Mouse (Mus musculus) liver, postnatal 0 days (tissue): ENCODE measurements around the gene G6pc3. TPM values are rescaled to one million over a fixed set of nuclear protein-coding genes. Genes with fewer than 3 reads are reported as not detected.
A peak's percentile ranks its signal among the peaks of the same experiment; 100 is the strongest.

ENCODE experiments used
- ATAC-seq: fragments of 200-750 bp; cut with Nextera tagmentation; 2 replicates; pipeline ENCODE4 v1.8.0; 2017; ENCODE audit warnings: mild to moderate bottlenecking, moderate library complexity
- DNase-seq: peaks from one replicate; pipeline ENCODE4 v3.0.0-alpha.2; 2016
- H3K27ac ChIP-seq: fragments of 300-500 bp; sonication (generic); 2 replicates; pipeline ENCODE4 v1.5.1; 2014; ENCODE audit warnings: antibody characterized with exemption, moderate library complexity, mild to moderate bottlenecking, low read depth
- H3K27me3 ChIP-seq: fragments of 300-500 bp; sonication (generic); 2 replicates; pipeline ENCODE4 v1.6.1; 2014; ENCODE audit warnings: low read length, control low read depth, mixed read lengths; ENCODE audit not compliant: insufficient read depth
- H3K36me3 ChIP-seq: fragments of 300-500 bp; sonication (generic); replicated peaks from 2 replicates; pipeline ENCODE4 v1.6.1; 2014; ENCODE audit warnings: mild to moderate bottlenecking, control low read depth, low read length, moderate library complexity, mixed read lengths; ENCODE audit not compliant: insufficient read depth
- H3K4me1 ChIP-seq: fragments of 300-500 bp; sonication (generic); 2 replicates; pipeline ENCODE4 v1.6.1; 2014; ENCODE audit warnings: antibody characterized with exemption, mild to moderate bottlenecking, control low read depth; ENCODE audit not compliant: insufficient read depth
- H3K4me2 ChIP-seq: fragments of 300-500 bp; sonication (generic); 2 replicates; pipeline ENCODE4 v1.6.1; 2014; ENCODE audit warnings: low read depth, mild to moderate bottlenecking, low read length, moderate library complexity, mixed read lengths
- H3K4me3 ChIP-seq: fragments of 300-500 bp; sonication (generic); 2 replicates; pipeline ENCODE4 v1.5.1; 2014; ENCODE audit warnings: low read depth, low read length
- H3K9ac ChIP-seq: fragments of 300-500 bp; sonication (generic); replicated peaks from 2 replicates; pipeline ENCODE4 v1.6.1; 2014; ENCODE audit warnings: mild to moderate bottlenecking, moderate library complexity
- H3K9me3 ChIP-seq: fragments of 300-500 bp; sonication (generic); 2 replicates; pipeline ENCODE4 v1.6.1; 2016; ENCODE audit warnings: mild to moderate bottlenecking, control low read depth, low read length, mixed read lengths
- CTCF ChIP-seq: sonication (generic); IDR thresholded peaks from 2 replicates; pipeline ENCODE4 v1.5.1; 2016; ENCODE audit warnings: antibody characterized with exemption, low read depth
- EP300 ChIP-seq: IDR thresholded peaks from 2 replicates; pipeline ENCODE4 v1.6.1; 2016; ENCODE audit warnings: antibody characterized with exemption, low read depth, mild to moderate bottlenecking
- WGBS: fragments of 180-500 bp; shearing (Covaris S2); extraction: QIAGEN DNeasy Blood & Tissue Kit; methylation state at CpG from one replicate; pipeline ENCODE4 v1.1.7; 2014; ENCODE audit not compliant: insufficient replicate concordance; 5-methylcytosine and 5-hydroxymethylcytosine counted together
- polyA plus RNA-seq: library from polyadenylated mRNA; unstranded; fragments of >200 nt; fragmentation: Nextera tagmentation; extraction: Ambion mirVana; gene quantifications from 2 replicates; pipeline ENCODE4 v1.2.1, GENCODE M21; 2015

Gene G6pc3
- polyA plus RNA-seq, 1 experiment from 2014 or later = 6.7 TPM

- Histone ChIP-seq H3K4me1 (peaks cover 15% of the 10 kb centered on the region), H3K27me3 (no peaks in the 10 kb centered on the region), H3K4me2 (peak within 1 kb of the TSS; percentile 97), H3K4me3 (peak within 1 kb of the TSS; percentile 97), H3K9ac (peak within 1 kb of the TSS; percentile 96), H3K9me3 (no peaks in the 10 kb centered on the region), H3K36me3 (peaks cover 14% of the 10 kb centered on the region), H3K27ac (peak within 1 kb of the TSS; percentile 96)
- ATAC-seq (peak; percentile 87), DNase-seq (peak; percentile 98)
- no peak for TF ChIP-seq CTCF
- no peak for TF ChIP-seq EP300
- under 1% methylated on average over 62 of the region's 70 CpGs for WGBS
These were observed 4.5 kb upstream of the G6pc3 start, which contains the start of gene Lsm12 for GRCm38 (mm10) chr11:102184646-102185495. Gene Lsm12, minus strand, starts transcription at chr11:102185296.

DNA sequence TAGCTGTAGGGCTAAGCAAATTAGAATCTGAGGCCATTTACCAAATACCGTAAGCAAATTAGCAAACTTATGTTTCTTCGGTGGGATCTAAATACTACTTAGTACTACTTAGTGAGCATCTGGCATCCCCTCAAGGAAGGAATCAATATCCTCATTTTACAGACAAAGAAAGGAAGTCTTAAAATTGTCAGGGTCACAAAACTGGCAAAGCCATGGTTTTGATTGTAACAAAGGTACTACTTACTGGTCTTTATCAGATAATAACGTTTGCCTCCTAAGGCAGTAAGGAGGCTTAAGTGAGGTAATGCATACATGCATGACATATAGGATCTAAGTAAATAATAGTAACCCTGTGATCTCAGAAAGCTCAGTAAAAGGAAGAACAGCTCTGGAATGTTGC is 3.7 kb upstream of the G6pc3 start:
- Histone ChIP-seq H3K27me3 (no peaks in the 10 kb centered on the region), H3K9ac (peak overlapping the region; percentile 96; the same call in 1 of the 2 replicates), H3K36me3 (peaks cover 9% of the 10 kb centered on the region), H3K9me3 (no peaks in the 10 kb centered on the region), H3K4me2 (peak overlapping the region; percentile 97), H3K27ac (no peak overlapping the region), H3K4me3 (peak overlapping the region; percentile 97), H3K4me1 (peaks cover 19% of the 10 kb centered on the region)
- no peak for TF ChIP-seq CTCF
- TF ChIP-seq EP300 = no peak
- WGBS = 43% methylated on average over 3 of the region's 3 CpGs
- DNase-seq = no peak
- ATAC-seq = no peak

DNA sequence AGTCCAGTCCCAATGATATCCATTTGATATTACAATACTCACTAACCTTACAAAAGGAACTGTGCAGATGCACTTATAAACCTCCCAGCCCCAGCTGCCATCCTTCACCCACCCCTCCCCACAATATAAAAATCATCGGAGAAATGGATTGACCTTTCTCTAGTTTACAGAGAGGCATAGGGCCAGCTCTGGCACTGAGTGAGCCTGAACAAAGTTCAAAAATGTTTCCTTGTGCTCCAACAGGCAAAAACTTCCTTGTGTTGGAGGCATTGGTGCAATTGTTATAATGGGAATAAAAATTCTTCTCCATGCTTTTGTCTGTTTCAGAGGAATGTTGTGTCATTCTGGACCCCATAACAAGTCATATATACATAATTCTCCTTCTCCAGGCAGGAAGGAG is 3.2 kb upstream of the G6pc3 start:
- Histone ChIP-seq H3K9ac (no peak overlapping the region), H3K4me3 (no peak overlapping the region), H3K9me3 (no peaks in the 10 kb centered on the region), H3K27ac (no peak overlapping the region), H3K36me3 (peaks cover 6% of the 10 kb centered on the region), H3K4me2 (no peak overlapping the region), H3K27me3 (no peaks in the 10 kb centered on the region), H3K4me1 (peaks cover 23% of the 10 kb centered on the region)
- no peak for DNase-seq
- no peak for ATAC-seq
- 45% methylated on average over 1 of the region's 1 CpGs for WGBS
- TF ChIP-seq EP300 (no peak), CTCF (no peak)

DNA sequence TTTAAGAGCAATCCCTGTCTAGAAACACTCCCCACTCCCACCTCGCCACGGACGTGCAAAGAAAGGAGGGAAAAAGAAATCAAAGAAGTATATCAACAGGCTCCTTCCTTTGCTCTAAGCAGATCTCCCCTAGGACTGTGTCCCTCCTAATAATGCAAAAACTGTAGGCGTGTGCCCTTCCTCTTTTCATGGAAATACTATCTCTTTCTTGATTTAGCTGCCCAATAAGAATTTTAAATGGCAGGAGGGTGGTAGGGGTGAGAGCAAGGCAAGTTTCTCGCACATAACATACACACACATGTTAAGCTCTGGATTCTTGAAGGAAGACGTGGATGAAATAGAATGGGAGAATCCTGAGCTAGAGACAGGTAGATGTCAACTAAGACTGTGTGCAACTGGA is 440 bp upstream of the G6pc3 start:
- H3K36me3 ChIP-seq = peaks cover 3% of the 10 kb centered on the region; the same call in 1 of the 2 replicates
- DNase-seq (no peak), ATAC-seq (no peak)
- no peak overlapping the region for H3K9ac ChIP-seq
- no peaks in the 10 kb centered on the region for H3K27me3 ChIP-seq
- H3K4me1 ChIP-seq = peaks cover 23% of the 10 kb centered on the region
- peak overlapping the region; percentile 61 for H3K4me3 ChIP-seq
- H3K27ac ChIP-seq = 0 out of 2 replicates have a peak overlapping the region, but pooled peaks have one; percentile 37
- peak overlapping the region; percentile 88 for H3K4me2 ChIP-seq
- TF ChIP-seq EP300 (no peak), CTCF (no peak)
- H3K9me3 ChIP-seq = no peaks in the 10 kb centered on the region
- WGBS = 51% methylated on average over 6 of the region's 6 CpGs

DNA sequence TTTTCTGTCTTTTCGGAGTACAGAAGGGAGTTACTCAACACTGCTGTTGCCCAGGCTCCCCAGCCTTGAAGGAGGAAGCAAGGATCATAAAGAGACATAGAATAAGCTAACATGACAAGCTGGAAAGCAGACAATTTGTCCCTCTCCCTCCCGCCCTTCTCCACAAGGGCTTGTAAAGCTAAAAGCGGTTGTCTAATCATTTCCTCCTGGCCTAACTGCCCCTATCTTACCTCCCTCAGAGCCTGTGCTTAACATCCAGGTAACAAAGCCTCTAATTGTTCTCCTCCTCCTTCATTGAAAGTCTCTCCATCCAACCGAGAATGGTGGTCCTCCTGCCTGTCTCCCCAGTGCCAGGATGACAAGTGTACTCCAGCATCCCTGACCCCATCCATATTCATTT is 1.4 kb downstream of the G6pc3 start:
- DNase-seq = no peak
- H3K9me3 ChIP-seq = no peaks in the 10 kb centered on the region
- H3K27me3 ChIP-seq = no peaks in the 10 kb centered on the region
- H3K36me3 ChIP-seq = peaks cover 18% of the 10 kb centered on the region
- H3K27ac ChIP-seq = no peak overlapping the region
- H3K9ac ChIP-seq = no peak overlapping the region
- H3K4me3 ChIP-seq = no peak overlapping the region
- peaks cover 18% of the 10 kb centered on the region for H3K4me1 ChIP-seq
- 35% methylated on average over 4 of the region's 4 CpGs for WGBS
- no peak for TF ChIP-seq CTCF
- TF ChIP-seq EP300 = no peak
- no peak for ATAC-seq
- H3K4me2 ChIP-seq = peak overlapping the region; percentile 88

GRCm38 (mm10) chr11:102193657-102194440 is 4.4 kb downstream of the G6pc3 start:
- H3K4me2 ChIP-seq = no peak overlapping the region
- ATAC-seq (no peak), DNase-seq (no peak)
- TF ChIP-seq CTCF = no peak
- H3K9ac ChIP-seq = no peak overlapping the region
- no peak overlapping the region for H3K4me3 ChIP-seq
- H3K4me1 ChIP-seq = peaks cover 12% of the 10 kb centered on the region
- WGBS = 78% methylated on average over 9 of the region's 9 CpGs
- peaks cover 42% of the 10 kb centered on the region for H3K36me3 ChIP-seq
- no peaks in the 10 kb centered on the region for H3K9me3 ChIP-seq
- no peaks in the 10 kb centered on the region for H3K27me3 ChIP-seq
- H3K27ac ChIP-seq = no peak overlapping the region
